Mouse (Mus musculus) G1E (cell line): ENCODE results near the gene Hsd3b7. TPM values are rescaled to one million over a fixed set of nuclear protein-coding genes. Genes with fewer than 3 reads are reported as not detected.

Experiments
- ATAC-seq: 2 replicates; pipeline ENCODE4 v1.8.0; 2016; ENCODE audit warnings: mild to moderate bottlenecking; ENCODE audit not compliant: insufficient number of reproducible peaks, poor library complexity, low FRiP score, severe bottlenecking; ENCODE audit errors: extremely low read depth
- DNase-seq: peaks from one replicate; pipeline ENCODE4 v3.0.0; 2012; ENCODE audit warnings: low spot score
- H3K27me3 ChIP-seq: 2 replicates; pipeline ENCODE4 v1.6.1; 2012; ENCODE audit warnings: mild to moderate bottlenecking, low read length, inconsistent platforms; ENCODE audit not compliant: insufficient read depth
- H3K36me3 ChIP-seq: replicated peaks from 2 replicates; pipeline ENCODE3; 2012; ENCODE audit warnings: mild to moderate bottlenecking, inconsistent platforms
- H3K4me1 ChIP-seq: 2 replicates; pipeline ENCODE4 v1.6.1; 2012; ENCODE audit warnings: low read depth, low read length, inconsistent platforms, mixed read lengths; ENCODE audit not compliant: insufficient read depth
- H3K4me3 ChIP-seq: 2 replicates; pipeline ENCODE4 v1.5.1; 2012; ENCODE audit warnings: low read depth, mild to moderate bottlenecking, inconsistent platforms, low read length, moderate library complexity, mixed read lengths
- H3K9me3 ChIP-seq: replicated peaks from 2 replicates; pipeline ENCODE4 v1.6.1; 2012; ENCODE audit warnings: inconsistent platforms
- CTCF ChIP-seq: IDR thresholded peaks from 2 replicates; pipeline ENCODE4 v1.5.1; 2012; ENCODE audit warnings: low read depth, low read length, inconsistent platforms, mixed read lengths
- GATA1 ChIP-seq: IDR thresholded peaks from 2 replicates; pipeline ENCODE4 v1.6.1; 2012; ENCODE audit warnings: borderline replicate concordance, low read length, inconsistent platforms, mixed read lengths
- GATA2 ChIP-seq: IDR thresholded peaks from 2 replicates; pipeline ENCODE4 v1.6.1; 2012; ENCODE audit warnings: low read depth, low read length, inconsistent platforms, borderline replicate concordance
- POLR2AphosphoS5 ChIP-seq: IDR thresholded peaks from 2 replicates; pipeline ENCODE4 v1.6.1; 2012; ENCODE audit warnings: low read depth, low read length, inconsistent platforms; ENCODE audit not compliant: insufficient replicate concordance
- TAL1 ChIP-seq: conservative IDR thresholded peaks from 2 replicates; pipeline ENCODE4 v1.6.1; 2012; ENCODE audit warnings: low read depth, low read length, inconsistent platforms, mixed read lengths
- polyA plus RNA-seq: library from polyadenylated mRNA; stranded (reverse); fragments of >175 nt; gene quantifications from 2 replicates; pipeline ENCODE4 v1.2.3, GENCODE M21; 2012
- total RNA-seq, 2 experiments: library from RNA; stranded (forward) in 1 of 2; stranded (reverse) in 1 of 2; fragments of 200-1000 nt in 1 of 2; fragments of >200 nt in 1 of 2; fragmentation: Nextera tagmentation in 1 of 2; gene quantifications; 2 replicates each; pipeline ENCODE4 v1.2.3; 2014 to 2017

Gene Hsd3b7
- total RNA-seq (2014; fragmentation: Nextera tagmentation) (11.2 and 17.2 TPM in 2 replicates), total RNA-seq (2017) (42.3 and 52.1 TPM in 2 replicates), polyA plus RNA-seq (10.6 and 19.7 TPM in 2 replicates)

DNA sequence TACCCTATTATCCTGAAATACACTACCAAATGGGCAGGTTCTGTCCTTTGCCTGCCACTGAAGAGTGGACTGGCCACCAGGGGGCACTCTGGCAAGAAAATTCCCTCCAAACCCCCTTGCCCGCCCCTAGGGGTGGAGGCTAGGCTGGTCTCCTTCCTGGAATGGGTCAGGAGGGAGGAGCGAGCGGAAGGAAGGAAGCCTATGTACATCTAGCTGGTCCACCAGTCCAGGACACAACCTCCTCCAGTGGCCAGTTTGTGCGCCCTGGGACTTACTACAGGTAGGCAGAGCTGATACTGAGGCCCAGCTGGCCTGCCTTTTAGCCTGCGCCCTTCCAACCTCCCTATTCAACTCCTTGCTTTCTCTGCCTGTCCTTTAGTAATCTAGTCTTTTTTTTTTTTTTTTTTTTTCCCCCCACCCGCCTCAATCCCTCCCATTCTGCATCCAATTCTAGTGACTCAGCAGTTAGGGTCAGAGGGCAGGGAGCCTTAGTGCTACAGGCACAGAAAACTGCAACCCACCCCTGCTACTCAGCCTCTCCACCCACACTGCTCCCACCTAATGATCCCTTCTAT, at the start of gene Hsd3b7:
TSS of gene Hsd3b7 (plus strand) at position 170 of the 575 bp plus-strand sequence.
- H3K4me3 ChIP-seq, result peak within 1 kb of the TSS; percentile 68
- H3K4me1 ChIP-seq, result peaks cover 73% of the 10 kb centered on the region
- ATAC-seq (peak; percentile 84), DNase-seq (peak; percentile 93)
- H3K27me3 ChIP-seq, result no peaks in the 10 kb centered on the region
- peaks cover 90% of the 10 kb centered on the region for H3K36me3 ChIP-seq
- no peaks in the 10 kb centered on the region for H3K9me3 ChIP-seq
- TF ChIP-seq GATA2 (no peak), CTCF (peak; percentile 86)

DNA sequence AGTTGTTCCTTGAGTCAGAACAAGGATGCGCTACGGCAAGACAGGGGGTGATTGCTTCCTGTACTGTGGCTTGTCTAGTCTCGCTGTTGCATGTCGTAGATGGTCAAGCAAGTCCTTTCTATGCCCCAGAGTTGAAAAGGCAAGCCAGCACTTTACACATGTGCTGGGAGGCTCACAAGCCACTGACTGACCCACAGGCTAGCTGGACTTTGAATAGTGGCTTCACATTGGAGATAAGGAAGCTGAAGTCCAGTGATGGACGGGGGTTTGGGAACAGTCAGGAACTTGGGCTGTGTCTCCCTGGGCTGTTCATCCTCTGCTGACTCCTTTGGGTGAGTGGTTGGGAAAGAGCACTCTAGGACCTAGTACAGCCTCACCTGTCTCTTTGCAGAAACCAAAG, 48.8 kb upstream of the Hsd3b7 start:
- TF ChIP-seq TAL1, result no peak
- no peak for TF ChIP-seq GATA2
- TF ChIP-seq GATA1, result no peak
- peaks cover 87% of the 10 kb centered on the region for H3K36me3 ChIP-seq
- ATAC-seq, result no peak
- no peaks in the 10 kb centered on the region for H3K27me3 ChIP-seq
- peaks cover 18% of the 10 kb centered on the region for H3K4me1 ChIP-seq
- H3K4me3 ChIP-seq, result no peak overlapping the region
- no peaks in the 10 kb centered on the region for H3K9me3 ChIP-seq
- no peak for DNase-seq

DNA sequence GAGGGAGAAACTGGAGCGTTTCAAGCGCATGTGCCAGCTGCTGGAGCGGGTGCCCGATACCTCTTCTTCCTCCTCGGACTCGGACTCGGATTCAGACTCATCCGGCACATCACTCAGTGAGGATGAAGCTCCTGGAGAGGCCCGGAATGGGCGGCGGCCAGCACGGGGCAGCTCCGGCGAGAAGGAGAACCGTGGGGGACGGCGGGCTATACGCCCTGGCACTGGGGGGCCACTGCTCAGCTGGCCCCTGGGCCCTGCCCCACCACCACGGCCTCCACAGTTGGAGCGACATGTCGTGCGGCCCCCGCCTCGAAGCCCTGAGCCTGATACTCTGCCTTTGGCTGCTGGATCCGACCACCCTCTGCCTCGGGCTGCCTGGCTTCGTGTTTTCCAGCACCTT, 48.3 kb upstream of the Hsd3b7 start:
- DNase-seq, result no peak
- no peak for ATAC-seq
- H3K36me3 ChIP-seq, result peaks cover 92% of the 10 kb centered on the region
- H3K9me3 ChIP-seq, result no peaks in the 10 kb centered on the region
- H3K27me3 ChIP-seq, result no peaks in the 10 kb centered on the region
- H3K4me3 ChIP-seq, result no peak overlapping the region
- no peak for TF ChIP-seq POLR2AphosphoS5
- TF ChIP-seq TAL1, result no peak
- TF ChIP-seq GATA1, result no peak
- no peak for TF ChIP-seq CTCF
- no peak for TF ChIP-seq GATA2
- peaks cover 14% of the 10 kb centered on the region for H3K4me1 ChIP-seq

DNA sequence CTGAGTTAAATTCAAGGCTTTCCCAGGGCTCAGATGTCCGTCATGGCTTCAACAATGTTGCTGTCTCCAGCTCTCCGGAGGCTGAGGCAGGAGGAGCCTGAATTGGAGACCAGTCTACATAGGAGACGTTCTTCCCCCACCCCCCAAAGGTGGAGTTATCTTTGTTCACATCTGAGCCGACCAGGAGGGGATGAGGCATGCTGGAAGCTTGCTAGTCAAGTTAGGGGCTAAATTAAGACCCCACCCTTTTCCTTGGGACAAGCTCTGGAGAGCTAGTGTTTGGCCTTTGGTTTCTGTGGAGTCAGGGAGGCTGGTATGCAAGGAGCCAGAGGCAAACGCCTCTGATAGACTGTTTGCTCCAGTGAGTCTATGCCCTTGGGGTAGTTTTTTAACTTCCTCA, 47.2 kb upstream of the Hsd3b7 start:
- Histone ChIP-seq H3K4me3 (no peak overlapping the region), H3K9me3 (no peaks in the 10 kb centered on the region), H3K27me3 (no peaks in the 10 kb centered on the region), H3K36me3 (peaks cover 96% of the 10 kb centered on the region), H3K4me1 (peaks cover 6% of the 10 kb centered on the region)
- ATAC-seq (no peak), DNase-seq (no peak)
- TF ChIP-seq TAL1, result no peak
- TF ChIP-seq POLR2AphosphoS5, result no peak
- TF ChIP-seq GATA2, result no peak
- TF ChIP-seq CTCF, result no peak
- no peak for TF ChIP-seq GATA1

DNA sequence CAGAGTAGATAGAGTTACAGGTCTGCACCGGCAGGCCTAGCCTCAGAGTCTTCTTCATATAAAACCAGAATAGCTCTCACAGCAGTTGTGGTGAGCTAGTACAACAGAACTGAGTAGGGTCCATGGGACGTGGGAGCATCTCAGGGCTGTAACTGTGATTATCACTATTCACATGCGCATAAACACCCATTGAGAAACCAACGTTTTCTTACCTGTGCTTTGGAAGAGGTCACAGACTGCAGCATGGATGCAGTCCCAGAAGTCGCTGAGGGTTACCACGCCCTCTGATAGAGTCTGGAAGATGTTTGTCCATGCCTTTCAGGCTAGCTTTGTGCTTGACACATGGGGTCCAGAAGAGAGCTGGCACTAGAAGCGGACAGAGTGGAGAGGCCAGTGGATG, 46.7 kb upstream of the Hsd3b7 start:
- no peaks in the 10 kb centered on the region for H3K9me3 ChIP-seq
- H3K4me3 ChIP-seq, result no peak overlapping the region
- ATAC-seq, result no peak
- H3K36me3 ChIP-seq, result peaks cover 94% of the 10 kb centered on the region
- TF ChIP-seq TAL1 (no peak), CTCF (no peak), GATA1 (no peak), GATA2 (no peak)
- DNase-seq, result no peak
- peaks cover 6% of the 10 kb centered on the region for H3K4me1 ChIP-seq
- no peaks in the 10 kb centered on the region for H3K27me3 ChIP-seq

DNA sequence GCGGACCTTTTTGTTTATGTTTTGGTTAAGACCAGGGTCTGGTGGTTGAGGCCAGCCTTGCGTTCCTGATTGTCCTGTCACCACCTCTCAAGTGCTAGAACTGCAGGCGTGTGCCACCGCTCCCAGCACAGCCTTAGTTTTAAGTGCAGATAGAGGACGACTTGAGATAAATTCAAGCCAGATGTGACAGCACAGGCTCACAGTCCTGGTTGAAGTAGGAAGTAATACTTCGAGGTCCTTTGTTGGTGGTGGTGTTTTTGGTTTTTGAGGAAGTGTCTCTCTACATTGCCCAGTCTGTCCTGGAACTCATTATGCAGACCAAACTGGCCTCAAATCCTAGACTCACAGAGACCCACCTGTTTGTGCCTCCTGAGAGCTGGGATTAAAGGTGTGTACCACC, 40.7 kb upstream of the Hsd3b7 start:
- ATAC-seq, result no peak
- H3K36me3 ChIP-seq, result peaks cover 78% of the 10 kb centered on the region
- H3K27me3 ChIP-seq, result no peaks in the 10 kb centered on the region
- no peak overlapping the region for H3K4me3 ChIP-seq
- H3K9me3 ChIP-seq, result no peaks in the 10 kb centered on the region
- H3K4me1 ChIP-seq, result peaks cover 16% of the 10 kb centered on the region
- DNase-seq, result no peak
- TF ChIP-seq CTCF (no peak), TAL1 (no peak), GATA2 (no peak), POLR2AphosphoS5 (no peak), GATA1 (no peak)
